Mouse (Mus musculus) liver, postnatal 0 days (tissue): ENCODE results near the gene Exosc10.

Source experiments
- CTCF ChIP-seq: sonication (generic); IDR thresholded peaks from 2 replicates; pipeline ENCODE4 v1.5.1; 2016; ENCODE audit warnings: antibody characterized with exemption, low read depth
- EP300 ChIP-seq: IDR thresholded peaks from 2 replicates; pipeline ENCODE4 v1.6.1; 2016; ENCODE audit warnings: antibody characterized with exemption, low read depth, mild to moderate bottlenecking

DNA sequence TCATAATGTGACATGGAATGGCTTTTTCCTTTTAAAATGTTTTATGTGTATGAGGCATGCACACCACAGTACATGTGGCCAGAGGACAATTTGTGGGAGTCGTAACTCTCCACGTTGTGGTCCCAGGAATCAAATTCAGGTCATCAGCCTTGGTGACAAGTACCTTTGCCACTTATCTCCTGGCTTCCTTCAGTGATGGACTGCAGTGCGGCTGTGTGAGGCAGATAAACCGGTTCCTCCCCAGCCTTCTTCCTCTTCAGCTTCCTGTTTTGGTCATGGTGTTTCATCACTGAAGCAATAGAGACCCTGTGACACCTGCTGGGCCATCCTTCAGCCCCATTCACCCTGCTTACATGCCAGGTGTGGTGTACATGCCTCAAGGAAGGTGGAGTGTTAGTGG, 25.0 kb downstream of the Exosc10 start:
- TF ChIP-seq CTCF (no peak), EP300 (no peak)
